ENCODE assay signal across 8 mouse cellular contexts in the genomic region with DNA sequence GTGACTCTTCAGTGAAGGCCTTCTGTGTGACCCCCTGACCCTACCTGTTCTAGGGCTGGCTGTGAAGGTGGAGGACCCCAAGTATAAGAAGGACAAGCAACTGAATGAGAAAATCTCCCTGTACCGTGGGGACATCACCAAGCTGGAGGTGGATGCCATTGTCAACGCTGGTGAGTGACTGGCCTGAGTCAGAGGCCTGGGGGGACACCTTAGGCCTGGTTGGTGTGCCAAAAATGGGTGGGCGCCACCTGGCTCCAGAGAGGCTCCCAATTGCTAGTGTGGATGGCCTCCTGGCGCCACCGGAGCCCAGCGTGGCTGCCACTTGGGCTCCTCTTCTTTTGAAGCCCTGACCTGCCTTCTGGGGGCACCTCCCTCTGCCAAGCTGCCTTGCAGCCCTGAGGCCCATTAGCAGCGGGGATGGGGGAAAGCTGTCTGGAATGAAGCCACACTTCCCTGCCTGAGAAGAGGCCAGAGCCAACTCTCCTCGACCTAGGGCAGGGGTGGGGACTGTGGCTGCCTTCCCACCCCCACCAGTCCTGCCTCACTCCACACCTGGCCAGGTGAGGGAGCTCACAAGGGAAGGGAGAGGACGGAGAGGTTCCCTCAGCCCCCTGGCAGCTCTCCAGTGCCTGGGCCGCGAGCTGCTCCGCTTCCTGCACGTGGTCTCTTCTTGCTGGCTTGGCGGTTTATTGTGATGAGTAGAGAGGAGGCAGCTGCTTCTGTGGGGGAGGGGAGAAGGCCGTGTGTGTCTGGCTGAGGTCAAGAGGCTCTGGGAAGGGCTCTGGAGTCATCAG. TPM values are rescaled to one million over a fixed set of nuclear protein-coding genes. Genes with fewer than 3 reads are reported as not detected.
DNase-seq lines count a peak whose midpoint lies in the region; ATAC-seq and TF ChIP-seq lines count a peak whose summit lies in the region.

No protein-coding gene starts in this region.

- WGBS in forebrain, embryonic 15.5 days: 18% methylated on average over 15 of the region's 15 CpGs
- 32% methylated on average over 15 of the region's 15 CpGs for WGBS in intestine, embryonic 15.5 days
- WGBS in liver, embryonic 16.5 days (ENCODE audit: insufficient replicate concordance): 39% methylated on average over 15 of the region's 15 CpGs
- WGBS in stomach, embryonic 15.5 days: 36% methylated on average over 15 of the region's 15 CpGs

- ATAC-seq in cerebellum, adult (ENCODE audit: insufficient number of reproducible peaks, low FRiP score, low TSS enrichment): no peak
- ATAC-seq in forebrain, embryonic 15.5 days (replicated peaks): no peak
- peak; percentile 56 for ATAC-seq in intestine, embryonic 15.5 days
- no peak for ATAC-seq in liver, embryonic 16.5 days (ENCODE audit: low read depth)
- no peak for ATAC-seq in stomach, embryonic 15.5 days (ENCODE audit: insufficient read depth, low FRiP score, low read depth)
- no peak for ATAC-seq in erythroid progenitor cell, adult 5-6 weeks (replicated peaks; ENCODE audit: low FRiP score, poor library complexity, severe bottlenecking)

- no peak overlapping the region for H3K27ac ChIP-seq in ES-E14 (ENCODE audit: insufficient read depth, low read depth, low read length, poor library complexity, severe bottlenecking)
- H3K27ac ChIP-seq in forebrain, embryonic 15.5 days (replicated peaks): peak overlapping the region; percentile 72
- peak overlapping the region; percentile 68 for H3K27ac ChIP-seq in intestine, embryonic 15.5 days
- 0 out of 2 replicates have a peak overlapping the region, but pooled peaks have one; percentile 20 for H3K27ac ChIP-seq in liver, embryonic 16.5 days (ENCODE audit: low read length)
- peak overlapping the region; percentile 63; the same call in 1 of the 2 replicates for H3K27ac ChIP-seq in stomach, embryonic 15.5 days

- peak overlapping the region; percentile 51; the same call in 1 of the 2 replicates for H3K9ac ChIP-seq in ES-E14 (ENCODE audit: insufficient read depth, low read depth, low read length, poor library complexity, severe bottlenecking)
- 0 out of 2 replicates have a peak overlapping the region, but pooled peaks have one; percentile 30 for H3K9ac ChIP-seq in forebrain, embryonic 15.5 days (replicated peaks)
- H3K9ac ChIP-seq in intestine, embryonic 15.5 days: no peak overlapping the region
- H3K9ac ChIP-seq in liver, embryonic 16.5 days (ENCODE audit: low read depth, low read length): no peak overlapping the region
- H3K9ac ChIP-seq in stomach, embryonic 15.5 days: no peak overlapping the region

- H3K27me3 ChIP-seq in forebrain, embryonic 15.5 days: no peaks in the 10 kb centered on the region
- peaks cover 20% of the 10 kb centered on the region for H3K27me3 ChIP-seq in intestine, embryonic 15.5 days (replicated peaks)
- peaks cover 19% of the 10 kb centered on the region for H3K27me3 ChIP-seq in liver, embryonic 16.5 days (ENCODE audit: control insufficient read depth, insufficient read depth, low read depth, low read length)
- H3K27me3 ChIP-seq in stomach, embryonic 15.5 days (replicated peaks): no peaks in the 10 kb centered on the region

- H3K36me3 ChIP-seq in ES-E14 (ENCODE audit: control insufficient read depth, insufficient read depth, low read length, poor library complexity, severe bottlenecking): no peaks in the 10 kb centered on the region
- no peaks in the 10 kb centered on the region for H3K36me3 ChIP-seq in forebrain, embryonic 15.5 days
- H3K36me3 ChIP-seq in intestine, embryonic 15.5 days: no peaks in the 10 kb centered on the region
- H3K36me3 ChIP-seq in liver, embryonic 16.5 days (ENCODE audit: control insufficient read depth, insufficient read depth): no peaks in the 10 kb centered on the region
- no peaks in the 10 kb centered on the region for H3K36me3 ChIP-seq in stomach, embryonic 15.5 days

- in situ Hi-C loops in ES-E14 (cut with MboI; ENCODE audit: low sequenced_read_pairs in 2 of 2, unreplicated experiment in 2 of 2): loop anchor here (10.0 kb wide), 1 partner anchor 129 kb away; no protein-coding TSS in a partner anchor

- H3K9me3 ChIP-seq in ES-E14 (ENCODE audit: control insufficient read depth, insufficient read depth, low read depth, low read length): no peaks in the 10 kb centered on the region
- H3K9me3 ChIP-seq in forebrain, embryonic 15.5 days: no peaks in the 10 kb centered on the region
- no peaks in the 10 kb centered on the region for H3K9me3 ChIP-seq in intestine, embryonic 15.5 days
- no peaks in the 10 kb centered on the region for H3K9me3 ChIP-seq in liver, embryonic 16.5 days (replicated peaks; ENCODE audit: control insufficient read depth, low read length)
- no peaks in the 10 kb centered on the region for H3K9me3 ChIP-seq in stomach, embryonic 15.5 days

- DNase-seq in cerebellum, postnatal 10 days: peak; percentile 83 to 88
- no peak for DNase-seq in ES-E14 (ENCODE audit: low read depth, low spot score)

- H3K4me3 ChIP-seq in ES-E14 (ENCODE audit: insufficient read depth in 1 of 2, low read depth in 1 of 2, low read length in 2 of 2, poor library complexity in 1 of 2, severe bottlenecking in 1 of 2): peak overlapping the region in 1 of 2 experiments; percentile 16; a peak in 1 of 4 replicates
- H3K4me3 ChIP-seq in forebrain, embryonic 15.5 days: no peak overlapping the region
- H3K4me3 ChIP-seq in intestine, embryonic 15.5 days (replicated peaks): no peak overlapping the region
- H3K4me3 ChIP-seq in liver, embryonic 16.5 days (ENCODE audit: low read depth, low read length): no peak overlapping the region
- no peak overlapping the region for H3K4me3 ChIP-seq in stomach, embryonic 15.5 days (replicated peaks)

- peaks cover 2 to 15% of the 10 kb centered on the region in 2 experiments; a peak in 3 of 4 replicates for H3K4me1 ChIP-seq in ES-E14 (ENCODE audit: control insufficient read depth in 2 of 2, insufficient read depth in 2 of 2, low read length in 2 of 2, poor library complexity in 1 of 2)
- H3K4me1 ChIP-seq in forebrain, embryonic 15.5 days: peaks cover 53% of the 10 kb centered on the region
- peaks cover 38% of the 10 kb centered on the region for H3K4me1 ChIP-seq in intestine, embryonic 15.5 days (replicated peaks)
- peaks cover 20% of the 10 kb centered on the region for H3K4me1 ChIP-seq in liver, embryonic 16.5 days (ENCODE audit: control insufficient read depth, low read depth, low read length)
- peaks cover 47% of the 10 kb centered on the region for H3K4me1 ChIP-seq in stomach, embryonic 15.5 days

- H3K4me2 ChIP-seq in forebrain, embryonic 15.5 days (replicated peaks): 0 out of 2 replicates have a peak overlapping the region, but pooled peaks have one; percentile 0
- H3K4me2 ChIP-seq in intestine, embryonic 15.5 days (replicated peaks): peak overlapping the region; percentile 36
- H3K4me2 ChIP-seq in liver, embryonic 16.5 days (ENCODE audit: low read depth, low read length): peak overlapping the region; percentile 43
- H3K4me2 ChIP-seq in stomach, embryonic 15.5 days: peak overlapping the region; percentile 33; the same call in 1 of the 2 replicates

TF ChIP-seq in ES-E14, 5 proteins besides CTCF, POLR2A, EP300 and RAD21:
- TF ChIP-seq ZC3H11A (IDR thresholded peaks at IDR 0.05; ENCODE audit: borderline replicate concordance, low read depth, low read length) (no peak), MAFK (IDR thresholded peaks at IDR 0.05; ENCODE audit: insufficient read depth, low read depth, low read length) (no peak), HCFC1 (IDR thresholded peaks at IDR 0.05; ENCODE audit: borderline replicate concordance, insufficient read depth, low read length) (no peak)

RNA-seq across cellular contexts. Expression of a gene that starts 9.6 kb away (rescaled TPM):
- 1.4 and 3.5 TPM in 2 replicates for total RNA-seq in ES-E14 (2012; rRNA removed)
- 5.8 and 6.0 TPM in 2 replicates for polyA plus RNA-seq in forebrain, embryonic 15.5 days (2015; fragmentation: Nextera tagmentation; extraction: Ambion mirVana)
- 11.8 and 11.9 TPM in 2 replicates for polyA plus RNA-seq in intestine, embryonic 15.5 days (2015; fragmentation: Nextera tagmentation; extraction: Ambion mirVana)
- polyA plus RNA-seq in liver, embryonic 16.5 days (2015; fragmentation: Nextera tagmentation; extraction: Ambion mirVana): 4.6 and 5.8 TPM in 2 replicates
- 11.7 and 13.3 TPM in 2 replicates for polyA plus RNA-seq in stomach, embryonic 15.5 days (2015; fragmentation: Nextera tagmentation; extraction: Ambion mirVana)
- not detected in 2 replicates for total RNA-seq in erythroid progenitor cell, adult 5-6 weeks (2015; ENCODE audit: low replicate concordance)
- total RNA-seq in erythroid progenitor cell, adult 5-6 weeks (2017; ENCODE audit: low replicate concordance): 0.53 and 1.2 TPM in 2 replicates

RNA-seq across cellular contexts. Expression of a gene that starts 26.5 kb away (rescaled TPM):
- total RNA-seq in ES-E14 (2012; rRNA removed): 217 and 280 TPM in 2 replicates
- polyA plus RNA-seq in forebrain, embryonic 15.5 days (2015; fragmentation: Nextera tagmentation; extraction: Ambion mirVana): 243 and 245 TPM in 2 replicates
- 211 and 214 TPM in 2 replicates for polyA plus RNA-seq in intestine, embryonic 15.5 days (2015; fragmentation: Nextera tagmentation; extraction: Ambion mirVana)
- 103 and 104 TPM in 2 replicates for polyA plus RNA-seq in liver, embryonic 16.5 days (2015; fragmentation: Nextera tagmentation; extraction: Ambion mirVana)
- polyA plus RNA-seq in stomach, embryonic 15.5 days (2015; fragmentation: Nextera tagmentation; extraction: Ambion mirVana): 185 and 219 TPM in 2 replicates
- 59.5 and 78.6 TPM in 2 replicates for total RNA-seq in erythroid progenitor cell, adult 5-6 weeks (2015; ENCODE audit: low replicate concordance)
- total RNA-seq in erythroid progenitor cell, adult 5-6 weeks (2017; ENCODE audit: low replicate concordance): 48.1 and 60.8 TPM in 2 replicates

RNA-seq across cellular contexts. Expression of a gene that starts 39.3 kb away (rescaled TPM):
- 0.36 and 0.48 TPM in 2 replicates for total RNA-seq in ES-E14 (2012; rRNA removed)
- polyA plus RNA-seq in forebrain, embryonic 15.5 days (2015; fragmentation: Nextera tagmentation; extraction: Ambion mirVana): 14.9 and 18.9 TPM in 2 replicates
- 1.8 and 2.1 TPM in 2 replicates for polyA plus RNA-seq in intestine, embryonic 15.5 days (2015; fragmentation: Nextera tagmentation; extraction: Ambion mirVana)
- polyA plus RNA-seq in liver, embryonic 16.5 days (2015; fragmentation: Nextera tagmentation; extraction: Ambion mirVana): 0.09 and 0.19 TPM in 2 replicates
- polyA plus RNA-seq in stomach, embryonic 15.5 days (2015; fragmentation: Nextera tagmentation; extraction: Ambion mirVana): 3.5 and 4.2 TPM in 2 replicates
- total RNA-seq in erythroid progenitor cell, adult 5-6 weeks (2015; ENCODE audit: low replicate concordance): not detected in 2 replicates
- total RNA-seq in erythroid progenitor cell, adult 5-6 weeks (2017; ENCODE audit: low replicate concordance): not detected in 2 replicates

RNA-seq across cellular contexts. Expression of a gene that starts 47.0 kb away (rescaled TPM):
- 2.6 and 3.8 TPM in 2 replicates for total RNA-seq in ES-E14 (2012; rRNA removed)
- 3.6 and 3.7 TPM in 2 replicates for polyA plus RNA-seq in forebrain, embryonic 15.5 days (2015; fragmentation: Nextera tagmentation; extraction: Ambion mirVana)
- 9.8 and 10.1 TPM in 2 replicates for polyA plus RNA-seq in intestine, embryonic 15.5 days (2015; fragmentation: Nextera tagmentation; extraction: Ambion mirVana)
- polyA plus RNA-seq in liver, embryonic 16.5 days (2015; fragmentation: Nextera tagmentation; extraction: Ambion mirVana): 103 and 105 TPM in 2 replicates
- 14.0 and 16.2 TPM in 2 replicates for polyA plus RNA-seq in stomach, embryonic 15.5 days (2015; fragmentation: Nextera tagmentation; extraction: Ambion mirVana)
- 30.6 and 38.6 TPM in 2 replicates for total RNA-seq in erythroid progenitor cell, adult 5-6 weeks (2015; ENCODE audit: low replicate concordance)
- total RNA-seq in erythroid progenitor cell, adult 5-6 weeks (2017; ENCODE audit: low replicate concordance): 63.9 and 69.1 TPM in 2 replicates

Comparison
In these comparisons a context has a peak if more than half of its experiments do, and no peak if none do; other contexts are left out.
1. H3K9ac ChIP-seq: peak in ES-E14 (single experiment) and forebrain, embryonic 15.5 days (single experiment); none in intestine, embryonic 15.5 days (single experiment), liver, embryonic 16.5 days (single experiment) and stomach, embryonic 15.5 days (single experiment).
2. Peak in every context shown above with its lines, with median percentiles within 50 percentile points of each other: H3K4me2 ChIP-seq.